Mouse (Mus musculus): Measurements from ENCODE around the gene Kdm5c. TPM values are rescaled to one million over a fixed set of nuclear protein-coding genes. Genes with fewer than 3 reads are reported as not detected.

The Kdm5c gene
- polyA plus RNA-seq (2015; fragmentation: Illumina TruSeq; extraction: RNeasy Lipid Tissue Mini Kit (QIAGEN cat#74804); ENCODE audit: insufficient read depth, low read depth, low replicate concordance), result 12.1 TPM

GRCm38 (mm10) chrX:152232781-152233763 lies at the start of gene Kdm5c:
Gene Kdm5c, plus strand, starts transcription at chrX:152233020.

Other genes with a start within 250 kb of the Kdm5c start
- 32.3 TPM for gene Hsd17b10, start 231.2 kb upstream of the Kdm5c start, polyA plus RNA-seq (2015; fragmentation: Illumina TruSeq; extraction: RNeasy Lipid Tissue Mini Kit (QIAGEN cat#74804); ENCODE audit: insufficient read depth, low read depth, low replicate concordance)
- not detected for gene Ribc1, start 216.7 kb upstream of the Kdm5c start, polyA plus RNA-seq (2015; fragmentation: Illumina TruSeq; extraction: RNeasy Lipid Tissue Mini Kit (QIAGEN cat#74804); ENCODE audit: insufficient read depth, low read depth, low replicate concordance)
- gene Smc1a, start 216.6 kb upstream of the Kdm5c start, polyA plus RNA-seq (2015; fragmentation: Illumina TruSeq; extraction: RNeasy Lipid Tissue Mini Kit (QIAGEN cat#74804); ENCODE audit: insufficient read depth, low read depth, low replicate concordance), result 14.0 TPM
- gene Iqsec2, start 88.8 kb upstream of the Kdm5c start, polyA plus RNA-seq (2015; fragmentation: Illumina TruSeq; extraction: RNeasy Lipid Tissue Mini Kit (QIAGEN cat#74804); ENCODE audit: insufficient read depth, low read depth, low replicate concordance), result 5.8 TPM
- gene Kantr, start 94.5 kb downstream of the Kdm5c start, polyA plus RNA-seq (2015; fragmentation: Illumina TruSeq; extraction: RNeasy Lipid Tissue Mini Kit (QIAGEN cat#74804); ENCODE audit: insufficient read depth, low read depth, low replicate concordance), result 2.5 TPM
- gene Tspyl2, start 109.4 kb downstream of the Kdm5c start, polyA plus RNA-seq (2015; fragmentation: Illumina TruSeq; extraction: RNeasy Lipid Tissue Mini Kit (QIAGEN cat#74804); ENCODE audit: insufficient read depth, low read depth, low replicate concordance), result 33.5 TPM
- gene Gpr173, start 135.7 kb downstream of the Kdm5c start, polyA plus RNA-seq (2015; fragmentation: Illumina TruSeq; extraction: RNeasy Lipid Tissue Mini Kit (QIAGEN cat#74804); ENCODE audit: insufficient read depth, low read depth, low replicate concordance), result 0.54 TPM

All from pancreas, adult 10 weeks (tissue).